Mouse (Mus musculus): ENCODE data around the gene Pias3. TPM values are rescaled to one million over a fixed set of nuclear protein-coding genes. Genes with fewer than 3 reads are reported as not detected.

The Pias3 gene
- polyA plus RNA-seq, 1 experiment from 2014 or later, result 45.1 TPM

- 13% methylated on average over 3 of the region's 3 CpGs for WGBS
- no peak overlapping the region for H3K4me3 ChIP-seq (ENCODE audit: low read depth, low read length)
- ATAC-seq (ENCODE audit: low read depth), result no peak
- no peaks in the 10 kb centered on the region for H3K9me3 ChIP-seq (ENCODE audit: control insufficient read depth, low read length)
- H3K4me1 ChIP-seq (ENCODE audit: control insufficient read depth, insufficient read depth, low read length), result 0 out of 2 replicates have a peak, but pooled peaks cover 6% of the 10 kb centered on the region
- H3K27ac ChIP-seq (replicated peaks; ENCODE audit: low read depth, low read length), result no peak overlapping the region
- DNase-seq (ENCODE audit: low spot score), result peak; percentile 56
- no peaks in the 10 kb centered on the region for H3K36me3 ChIP-seq (ENCODE audit: control insufficient read depth, insufficient read depth, low read length)
- H3K27me3 ChIP-seq (replicated peaks; ENCODE audit: control insufficient read depth, insufficient read depth, low read length), result no peaks in the 10 kb centered on the region
- H3K4me2 ChIP-seq (ENCODE audit: low read depth, low read length), result no peak overlapping the region
- H3K9ac ChIP-seq (ENCODE audit: low read depth, low read length), result no peak overlapping the region
Observed at GRCm38 (mm10) chr3:96692506-96692905, 3.7 kb upstream of the Pias3 start.

- Histone ChIP-seq H3K9me3 (ENCODE audit: control insufficient read depth, low read length) (no peaks in the 10 kb centered on the region), H3K36me3 (ENCODE audit: control insufficient read depth, insufficient read depth, low read length) (no peaks in the 10 kb centered on the region), H3K4me1 (ENCODE audit: control insufficient read depth, insufficient read depth, low read length) (peaks cover 13% of the 10 kb centered on the region; the same call in 1 of the 2 replicates), H3K27ac (replicated peaks; ENCODE audit: low read depth, low read length) (no peak overlapping the region), H3K4me2 (ENCODE audit: low read depth, low read length) (no peak overlapping the region), H3K27me3 (replicated peaks; ENCODE audit: control insufficient read depth, insufficient read depth, low read length) (no peaks in the 10 kb centered on the region), H3K9ac (ENCODE audit: low read depth, low read length) (no peak overlapping the region), H3K4me3 (ENCODE audit: low read depth, low read length) (no peak overlapping the region)
- DNase-seq (ENCODE audit: low spot score) (no peak), ATAC-seq (ENCODE audit: low read depth) (no peak)
- WGBS, result 86% methylated on average over 1 of the region's 1 CpGs
Observed at GRCm38 (mm10) chr3:96693579-96693978, 2.6 kb upstream of the Pias3 start.

- no peaks in the 10 kb centered on the region for H3K27me3 ChIP-seq (replicated peaks; ENCODE audit: control insufficient read depth, insufficient read depth, low read length)
- H3K27ac ChIP-seq (replicated peaks; ENCODE audit: low read depth, low read length), result peak overlapping the region; percentile 93
- DNase-seq (ENCODE audit: low spot score), result peak; percentile 95
- ATAC-seq (ENCODE audit: low read depth), result peak; percentile 95
- peak overlapping the region; percentile 82 for H3K9ac ChIP-seq (ENCODE audit: low read depth, low read length)
- WGBS, result 1% methylated on average over 41 of the region's 85 CpGs
- H3K9me3 ChIP-seq (ENCODE audit: control insufficient read depth, low read length), result no peaks in the 10 kb centered on the region
- H3K4me1 ChIP-seq (ENCODE audit: control insufficient read depth, insufficient read depth, low read length), result peaks cover 13% of the 10 kb centered on the region; the same call in 1 of the 2 replicates
- H3K4me3 ChIP-seq (ENCODE audit: low read depth, low read length), result peak overlapping the region; percentile 76
- peak overlapping the region; percentile 85 for H3K4me2 ChIP-seq (ENCODE audit: low read depth, low read length)
- H3K36me3 ChIP-seq (ENCODE audit: control insufficient read depth, insufficient read depth, low read length), result peaks cover 28% of the 10 kb centered on the region
Observed at GRCm38 (mm10) chr3:96696766-96697732, 865 bp downstream of the Pias3 start.

- 45% methylated on average over 19 of the region's 19 CpGs for WGBS
- Histone ChIP-seq H3K9ac (ENCODE audit: low read depth, low read length) (peak overlapping the region; percentile 25; the same call in 1 of the 2 replicates), H3K4me1 (ENCODE audit: control insufficient read depth, insufficient read depth, low read length) (peaks cover 13% of the 10 kb centered on the region; the same call in 1 of the 2 replicates), H3K4me2 (ENCODE audit: low read depth, low read length) (no peak overlapping the region), H3K27ac (replicated peaks; ENCODE audit: low read depth, low read length) (no peak overlapping the region), H3K36me3 (ENCODE audit: control insufficient read depth, insufficient read depth, low read length) (peaks cover 49% of the 10 kb centered on the region), H3K4me3 (ENCODE audit: low read depth, low read length) (no peak overlapping the region), H3K9me3 (ENCODE audit: control insufficient read depth, low read length) (no peaks in the 10 kb centered on the region), H3K27me3 (replicated peaks; ENCODE audit: control insufficient read depth, insufficient read depth, low read length) (no peaks in the 10 kb centered on the region)
- no peak for ATAC-seq (ENCODE audit: low read depth)
- no peak for DNase-seq (ENCODE audit: low spot score)
Observed at GRCm38 (mm10) chr3:96698993-96699690, 3.0 kb downstream of the Pias3 start.

GRCm38 (mm10) chr3:96700376-96700775, 4.2 kb downstream of the Pias3 start:
- no peak overlapping the region for H3K4me2 ChIP-seq (ENCODE audit: low read depth, low read length)
- peaks cover 61% of the 10 kb centered on the region for H3K36me3 ChIP-seq (ENCODE audit: control insufficient read depth, insufficient read depth, low read length)
- ATAC-seq (ENCODE audit: low read depth) (no peak), DNase-seq (ENCODE audit: low spot score) (no peak)
- H3K27me3 ChIP-seq (replicated peaks; ENCODE audit: control insufficient read depth, insufficient read depth, low read length), result no peaks in the 10 kb centered on the region
- H3K9me3 ChIP-seq (ENCODE audit: control insufficient read depth, low read length), result no peaks in the 10 kb centered on the region
- no peak overlapping the region for H3K9ac ChIP-seq (ENCODE audit: low read depth, low read length)
- peaks cover 13% of the 10 kb centered on the region; the same call in 1 of the 2 replicates for H3K4me1 ChIP-seq (ENCODE audit: control insufficient read depth, insufficient read depth, low read length)
- WGBS, result 57% methylated on average over 7 of the region's 7 CpGs
- no peak overlapping the region for H3K4me3 ChIP-seq (ENCODE audit: low read depth, low read length)
- no peak overlapping the region for H3K27ac ChIP-seq (replicated peaks; ENCODE audit: low read depth, low read length)

DNA sequence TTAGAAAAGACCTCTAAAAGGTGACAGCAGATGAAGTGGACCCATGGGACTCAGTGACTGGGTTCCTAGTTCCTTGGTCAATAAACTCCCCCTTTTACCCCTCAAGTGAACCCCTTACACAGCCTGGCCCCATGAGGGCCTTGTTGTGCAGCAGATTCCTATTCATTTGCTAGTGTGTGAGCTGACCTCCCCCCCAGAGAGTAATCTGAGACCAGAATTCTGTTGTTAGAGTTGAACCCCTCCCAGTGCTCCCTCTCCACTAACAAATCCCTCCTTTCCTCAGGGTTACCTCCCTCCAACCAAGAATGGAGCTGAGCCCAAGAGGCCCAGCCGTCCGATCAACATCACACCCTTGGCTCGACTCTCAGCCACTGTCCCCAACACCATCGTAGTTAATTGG, 4.8 kb downstream of the Pias3 start:
- peaks cover 68% of the 10 kb centered on the region for H3K36me3 ChIP-seq (ENCODE audit: control insufficient read depth, insufficient read depth, low read length)
- no peak overlapping the region for H3K4me2 ChIP-seq (ENCODE audit: low read depth, low read length)
- H3K27me3 ChIP-seq (replicated peaks; ENCODE audit: control insufficient read depth, insufficient read depth, low read length), result no peaks in the 10 kb centered on the region
- H3K27ac ChIP-seq (replicated peaks; ENCODE audit: low read depth, low read length), result no peak overlapping the region
- no peak overlapping the region for H3K4me3 ChIP-seq (ENCODE audit: low read depth, low read length)
- H3K9ac ChIP-seq (ENCODE audit: low read depth, low read length), result no peak overlapping the region
- ATAC-seq (ENCODE audit: low read depth) (no peak), DNase-seq (ENCODE audit: low spot score) (no peak)
- H3K4me1 ChIP-seq (ENCODE audit: control insufficient read depth, insufficient read depth, low read length), result peaks cover 8% of the 10 kb centered on the region; the same call in 1 of the 2 replicates
- H3K9me3 ChIP-seq (ENCODE audit: control insufficient read depth, low read length), result no peaks in the 10 kb centered on the region
- WGBS, result 89% methylated on average over 4 of the region's 4 CpGs

- H3K36me3 ChIP-seq (ENCODE audit: control insufficient read depth, insufficient read depth, low read length), result peaks cover 63% of the 10 kb centered on the region
- WGBS, result 67% methylated on average over 11 of the region's 11 CpGs
- DNase-seq (ENCODE audit: low spot score), result no peak
Observed at GRCm38 (mm10) chr3:96704778-96705177, 8.6 kb downstream of the Pias3 start.

DNA sequence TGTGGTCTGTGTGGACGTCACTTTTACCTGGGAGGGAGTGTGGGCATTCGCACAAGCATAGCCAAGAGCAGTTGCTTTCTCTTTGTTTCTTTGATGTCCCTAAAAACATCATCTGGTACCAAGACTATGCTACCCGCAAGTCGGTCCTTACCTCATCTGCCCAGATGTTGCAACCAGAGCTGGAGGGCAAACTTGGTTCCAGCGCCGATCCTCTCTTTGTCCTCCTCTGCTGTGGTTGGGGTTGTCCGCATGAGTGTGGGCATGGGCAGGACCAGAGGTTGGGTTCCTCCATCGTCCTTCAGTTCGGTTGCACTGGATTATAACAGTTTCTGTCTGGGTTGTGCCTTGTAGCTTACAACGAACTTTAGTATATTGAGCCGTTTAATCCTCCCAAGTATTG, 10.0 kb downstream of the Pias3 start:
- H3K9ac ChIP-seq (ENCODE audit: low read depth, low read length), result no peak overlapping the region
- peaks cover 64% of the 10 kb centered on the region for H3K36me3 ChIP-seq (ENCODE audit: control insufficient read depth, insufficient read depth, low read length)
- H3K9me3 ChIP-seq (ENCODE audit: control insufficient read depth, low read length), result no peaks in the 10 kb centered on the region
- DNase-seq (ENCODE audit: low spot score), result no peak
- 90% methylated on average over 11 of the region's 11 CpGs for WGBS
- ATAC-seq (ENCODE audit: low read depth), result no peak
- no peaks in the 10 kb centered on the region for H3K4me1 ChIP-seq (ENCODE audit: control insufficient read depth, insufficient read depth, low read length)
- H3K27ac ChIP-seq (replicated peaks; ENCODE audit: low read depth, low read length), result no peak overlapping the region
- 0 out of 2 replicates have a peak, but pooled peaks cover 3% of the 10 kb centered on the region for H3K27me3 ChIP-seq (replicated peaks; ENCODE audit: control insufficient read depth, insufficient read depth, low read length)
- H3K4me2 ChIP-seq (ENCODE audit: low read depth, low read length), result no peak overlapping the region
- H3K4me3 ChIP-seq (ENCODE audit: low read depth, low read length), result no peak overlapping the region

More at GRCm38 (mm10) chr3:96704778-96705177, 8.6 kb downstream of the Pias3 start:
- H3K27me3 ChIP-seq (replicated peaks; ENCODE audit: control insufficient read depth, insufficient read depth, low read length), result 0 out of 2 replicates have a peak, but pooled peaks cover 3% of the 10 kb centered on the region
- H3K4me3 ChIP-seq (ENCODE audit: low read depth, low read length), result no peak overlapping the region
- ATAC-seq (ENCODE audit: low read depth), result no peak
- no peaks in the 10 kb centered on the region for H3K9me3 ChIP-seq (ENCODE audit: control insufficient read depth, low read length)
- H3K4me2 ChIP-seq (ENCODE audit: low read depth, low read length), result no peak overlapping the region
- H3K27ac ChIP-seq (replicated peaks; ENCODE audit: low read depth, low read length), result no peak overlapping the region
- no peaks in the 10 kb centered on the region for H3K4me1 ChIP-seq (ENCODE audit: control insufficient read depth, insufficient read depth, low read length)
- H3K9ac ChIP-seq (ENCODE audit: low read depth, low read length), result no peak overlapping the region
